Mouse (Mus musculus) kidney, adult 2 months (tissue): ENCODE results near the gene Rbfox3.

Source experiments
- CTCF ChIP-seq: fragments of 200-500 bp; conservative IDR thresholded peaks from 2 replicates; pipeline ENCODE4 v1.5.1; 2011; ENCODE audit warnings: low read depth, mild to moderate bottlenecking, control low read depth, low read length, moderate library complexity, mixed read lengths; ENCODE audit not compliant: insufficient read depth, insufficient read length
- POLR2A ChIP-seq: fragments of 200-500 bp; IDR thresholded peaks from one replicate; pipeline ENCODE4 v1.6.1; 2011; ENCODE audit warnings: low read depth, low read length, control low read depth

- TF ChIP-seq CTCF (no peak), POLR2A (no peak)
Measured at GRCm38 (mm10) chr11:118744782-118745181, 166.6 kb downstream of the Rbfox3 start.
